12 mouse cellular contexts compared by ENCODE assay signal in genomic region chr19:29842973-29843372, GRCm38 (mm10). TPM values are rescaled to one million over a fixed set of nuclear protein-coding genes. Genes with fewer than 3 reads are reported as not detected.
DNase-seq lines count a peak whose midpoint lies in the region; ATAC-seq and TF ChIP-seq lines count a peak whose summit lies in the region.
"Had no signal": no experiment of that assay in that cellular context is flagged by ENCODE, and none has a peak within 500 bp of the region (broad histone marks: within the 10 kb centered on the region; RNA-seq: fewer than 3 reads in every experiment).

No protein-coding gene starts in this region.

- no peak overlapping the region for H3K4me3 ChIP-seq in limb, embryonic 12.5 days (replicated peaks)
- no peak overlapping the region for H3K4me3 ChIP-seq in limb, embryonic 10.5 days
- H3K4me3 ChIP-seq in embryonic facial prominence, embryonic 15.5 days (replicated peaks): no peak overlapping the region
- H3K4me3 ChIP-seq in hindbrain, postnatal 0 days (ENCODE audit: low read length): no peak overlapping the region
- H3K4me3 ChIP-seq in neural tube, embryonic 15.5 days (replicated peaks): no peak overlapping the region
- H3K4me3 ChIP-seq in intestine, embryonic 15.5 days (replicated peaks): no peak overlapping the region
- H3K4me3 ChIP-seq: lung, embryonic 15.5 days had no signal

- H3K4me2 ChIP-seq in limb, embryonic 12.5 days: no peak overlapping the region
- H3K4me2 ChIP-seq in embryonic facial prominence, embryonic 15.5 days (replicated peaks): no peak overlapping the region
- no peak overlapping the region for H3K4me2 ChIP-seq in hindbrain, postnatal 0 days (ENCODE audit: low read depth, low read length)
- H3K4me2 ChIP-seq in neural tube, embryonic 15.5 days: no peak overlapping the region
- H3K4me2 ChIP-seq in intestine, embryonic 15.5 days (replicated peaks): no peak overlapping the region
- H3K4me2 ChIP-seq: lung, embryonic 15.5 days had no signal

- H3K27ac ChIP-seq in limb, embryonic 12.5 days: peak overlapping the region; percentile 35; the same call in 1 of the 2 replicates
- H3K27ac ChIP-seq in limb, embryonic 10.5 days: no peak overlapping the region
- peak overlapping the region; percentile 79 for H3K27ac ChIP-seq in embryonic facial prominence, embryonic 15.5 days (replicated peaks)
- peak overlapping the region; percentile 81 for H3K27ac ChIP-seq in hindbrain, postnatal 0 days
- peak overlapping the region; percentile 68; the same call in 1 of the 2 replicates for H3K27ac ChIP-seq in neural tube, embryonic 15.5 days (replicated peaks)
- no peak overlapping the region for H3K27ac ChIP-seq in intestine, embryonic 15.5 days

- H3K4me1 ChIP-seq in limb, embryonic 12.5 days (replicated peaks): peaks cover 15% of the 10 kb centered on the region; the same call in 1 of the 2 replicates
- peaks cover 9% of the 10 kb centered on the region for H3K4me1 ChIP-seq in limb, embryonic 10.5 days
- H3K4me1 ChIP-seq in embryonic facial prominence, embryonic 15.5 days: peaks cover 23% of the 10 kb centered on the region
- peaks cover 17% of the 10 kb centered on the region; the same call in 1 of the 2 replicates for H3K4me1 ChIP-seq in hindbrain, postnatal 0 days (ENCODE audit: insufficient read depth, low read length)
- peaks cover 23% of the 10 kb centered on the region for H3K4me1 ChIP-seq in neural tube, embryonic 15.5 days
- no peaks in the 10 kb centered on the region; the same call in 1 of the 2 replicates for H3K4me1 ChIP-seq in intestine, embryonic 15.5 days (replicated peaks)

- H3K9ac ChIP-seq in limb, embryonic 12.5 days (replicated peaks): no peak overlapping the region
- H3K9ac ChIP-seq in embryonic facial prominence, embryonic 15.5 days: no peak overlapping the region
- no peak overlapping the region for H3K9ac ChIP-seq in hindbrain, postnatal 0 days (replicated peaks; ENCODE audit: low read length)
- H3K9ac ChIP-seq in neural tube, embryonic 15.5 days (replicated peaks): no peak overlapping the region
- H3K9ac ChIP-seq in intestine, embryonic 15.5 days: no peak overlapping the region
- H3K9ac ChIP-seq: lung, embryonic 15.5 days had no signal

- no peak for TF ChIP-seq CTCF in hindbrain, postnatal 0 days (IDR thresholded peaks at IDR 0.05; ENCODE audit: low read depth)

- H3K36me3 ChIP-seq in limb, embryonic 12.5 days: no peaks in the 10 kb centered on the region
- no peaks in the 10 kb centered on the region for H3K36me3 ChIP-seq in limb, embryonic 10.5 days
- H3K36me3 ChIP-seq in embryonic facial prominence, embryonic 15.5 days: no peaks in the 10 kb centered on the region
- no peaks in the 10 kb centered on the region for H3K36me3 ChIP-seq in hindbrain, postnatal 0 days (ENCODE audit: insufficient read depth, low read length)
- H3K36me3 ChIP-seq in neural tube, embryonic 15.5 days: no peaks in the 10 kb centered on the region
- H3K36me3 ChIP-seq in intestine, embryonic 15.5 days: no peaks in the 10 kb centered on the region
- H3K36me3 ChIP-seq: lung, embryonic 15.5 days had no signal

- no peak for DNase-seq in limb, embryonic 10.5 days (ENCODE audit: low spot score)
- no peak for DNase-seq in hindbrain, postnatal 0 days (ENCODE audit: low spot score)
- DNase-seq in cerebellum, postnatal 25 days: no peak
- DNase-seq: adrenal gland, postnatal 10 days; cerebellum, adult 18-20 months; heart, postnatal 36 days had no signal

- no peak for ATAC-seq in limb, embryonic 12.5 days (ENCODE audit: insufficient number of reproducible peaks, insufficient read depth, low FRiP score, low TSS enrichment, low read depth)
- no peak for ATAC-seq in embryonic facial prominence, embryonic 15.5 days (ENCODE audit: insufficient number of reproducible peaks, low FRiP score, low TSS enrichment, low read depth)
- ATAC-seq in hindbrain, postnatal 0 days: no peak
- no peak for ATAC-seq in neural tube, embryonic 15.5 days (ENCODE audit: low FRiP score)
- ATAC-seq in intestine, embryonic 15.5 days: no peak

- H3K9me3 ChIP-seq in limb, embryonic 12.5 days: no peaks in the 10 kb centered on the region
- H3K9me3 ChIP-seq in limb, embryonic 10.5 days (replicated peaks): no peaks in the 10 kb centered on the region
- no peaks in the 10 kb centered on the region for H3K9me3 ChIP-seq in embryonic facial prominence, embryonic 15.5 days (replicated peaks)
- H3K9me3 ChIP-seq in hindbrain, postnatal 0 days (ENCODE audit: low read length): no peaks in the 10 kb centered on the region
- no peaks in the 10 kb centered on the region for H3K9me3 ChIP-seq in neural tube, embryonic 15.5 days (replicated peaks)
- H3K9me3 ChIP-seq in intestine, embryonic 15.5 days: no peaks in the 10 kb centered on the region
- H3K9me3 ChIP-seq: lung, embryonic 15.5 days had no signal

- 42% methylated on average over 8 of the region's 8 CpGs for WGBS in limb, embryonic 12.5 days
- 72% methylated on average over 8 of the region's 8 CpGs for WGBS in limb, embryonic 10.5 days
- WGBS in embryonic facial prominence, embryonic 15.5 days: 46% methylated on average over 8 of the region's 8 CpGs
- 61% methylated on average over 8 of the region's 8 CpGs for WGBS in hindbrain, postnatal 0 days
- 52% methylated on average over 8 of the region's 8 CpGs for WGBS in neural tube, embryonic 15.5 days
- WGBS in intestine, embryonic 15.5 days: 56% methylated on average over 8 of the region's 8 CpGs

- no peaks in the 10 kb centered on the region for H3K27me3 ChIP-seq in limb, embryonic 12.5 days
- H3K27me3 ChIP-seq in limb, embryonic 10.5 days (ENCODE audit: low read depth, poor library complexity, severe bottlenecking): no peaks in the 10 kb centered on the region
- no peaks in the 10 kb centered on the region for H3K27me3 ChIP-seq in embryonic facial prominence, embryonic 15.5 days
- H3K27me3 ChIP-seq in hindbrain, postnatal 0 days (ENCODE audit: insufficient read depth, low read length): no peaks in the 10 kb centered on the region
- no peaks in the 10 kb centered on the region for H3K27me3 ChIP-seq in neural tube, embryonic 15.5 days (replicated peaks)
- no peaks in the 10 kb centered on the region for H3K27me3 ChIP-seq in intestine, embryonic 15.5 days (replicated peaks)
- H3K27me3 ChIP-seq: CH12.LX; lung, embryonic 15.5 days had no signal

RNA-seq across cellular contexts. Expression of gene Ranbp6, which starts 30.2 kb away (rescaled TPM):
- 27.3 and 27.4 TPM in 2 replicates for polyA plus RNA-seq in limb, embryonic 12.5 days (2016; fragmentation: Nextera tagmentation; extraction: Ambion mirVana)
- polyA plus RNA-seq in limb, embryonic 10.5 days (2016; fragmentation: Nextera tagmentation; extraction: Ambion mirVana): 19.6 and 26.1 TPM in 2 replicates
- 15.8 and 16.2 TPM in 2 replicates for polyA plus RNA-seq in embryonic facial prominence, embryonic 15.5 days (2015; fragmentation: Nextera tagmentation; extraction: Ambion mirVana)
- total RNA-seq in hindbrain, postnatal 0 days (2014; rRNA removed): 39.0 and 48.7 TPM in 2 replicates
- polyA plus RNA-seq in hindbrain, postnatal 0 days (2015; fragmentation: Nextera tagmentation; extraction: Ambion mirVana): 33.7 and 37.2 TPM in 2 replicates
- 41.9 and 46.5 TPM in 2 replicates for polyA plus RNA-seq in neural tube, embryonic 15.5 days (2015; fragmentation: Nextera tagmentation; extraction: Ambion mirVana)
- polyA plus RNA-seq in intestine, embryonic 15.5 days (2015; fragmentation: Nextera tagmentation; extraction: Ambion mirVana): 12.1 and 12.9 TPM in 2 replicates

RNA-seq across cellular contexts. Expression of gene 9930021J03Rik, which starts 37.2 kb away (rescaled TPM):
- 6.8 and 6.9 TPM in 2 replicates for polyA plus RNA-seq in limb, embryonic 12.5 days (2016; fragmentation: Nextera tagmentation; extraction: Ambion mirVana)
- 3.7 and 4.6 TPM in 2 replicates for polyA plus RNA-seq in limb, embryonic 10.5 days (2016; fragmentation: Nextera tagmentation; extraction: Ambion mirVana)
- polyA plus RNA-seq in embryonic facial prominence, embryonic 15.5 days (2015; fragmentation: Nextera tagmentation; extraction: Ambion mirVana): 5.6 and 5.7 TPM in 2 replicates
- 23.8 and 24.1 TPM in 2 replicates for total RNA-seq in hindbrain, postnatal 0 days (2014; rRNA removed)
- 5.2 and 5.4 TPM in 2 replicates for polyA plus RNA-seq in hindbrain, postnatal 0 days (2015; fragmentation: Nextera tagmentation; extraction: Ambion mirVana)
- polyA plus RNA-seq in neural tube, embryonic 15.5 days (2015; fragmentation: Nextera tagmentation; extraction: Ambion mirVana): 5.5 and 5.6 TPM in 2 replicates
- 4.0 and 4.3 TPM in 2 replicates for polyA plus RNA-seq in intestine, embryonic 15.5 days (2015; fragmentation: Nextera tagmentation; extraction: Ambion mirVana)

Comparison
In these comparisons a context has a peak if more than half of its experiments do, and no peak if none do; other contexts are left out.
1. H3K27ac ChIP-seq: peak in limb, embryonic 12.5 days (single experiment), embryonic facial prominence, embryonic 15.5 days (single experiment), hindbrain, postnatal 0 days (single experiment) and neural tube, embryonic 15.5 days (single experiment); none in limb, embryonic 10.5 days (single experiment) and intestine, embryonic 15.5 days (single experiment).